Mouse (Mus musculus) intestine, embryonic 16.5 days (tissue): ENCODE data around the gene Tmbim4. TPM values are rescaled to one million over a fixed set of nuclear protein-coding genes. Genes with fewer than 3 reads are reported as not detected.

Source experiments
- ATAC-seq: fragments of 200-750 bp; cut with Nextera tagmentation; 2 replicates; pipeline ENCODE4 v1.8.0; 2017; ENCODE audit warnings: moderate TSS enrichment, moderate library complexity
- H3K27ac ChIP-seq: fragments of 300-500 bp; sonication (generic); 2 replicates; pipeline ENCODE4 v1.5.1; 2014; ENCODE audit warnings: mild to moderate bottlenecking, low read length
- H3K27me3 ChIP-seq: fragments of 300-500 bp; sonication (generic); replicated peaks from 2 replicates; pipeline ENCODE4 v1.6.1; 2014; ENCODE audit warnings: low read length, control low read depth, mixed read lengths; ENCODE audit not compliant: control insufficient read depth, insufficient read depth
- H3K36me3 ChIP-seq: fragments of 300-500 bp; sonication (generic); 2 replicates; pipeline ENCODE4 v1.6.1; 2014; ENCODE audit warnings: low read length, control low read depth; ENCODE audit not compliant: control insufficient read depth, insufficient read depth
- H3K4me1 ChIP-seq: fragments of 300-500 bp; sonication (generic); 2 replicates; pipeline ENCODE4 v1.6.1; 2014; ENCODE audit warnings: low read length, control low read depth, mixed read lengths; ENCODE audit not compliant: control insufficient read depth, insufficient read depth
- H3K4me2 ChIP-seq: fragments of 300-500 bp; sonication (generic); 2 replicates; pipeline ENCODE4 v1.6.1; 2014; ENCODE audit warnings: low read depth, low read length, control low read depth
- H3K4me3 ChIP-seq: fragments of 300-500 bp; sonication (generic); 2 replicates; pipeline ENCODE4 v1.5.1; 2014; ENCODE audit warnings: mild to moderate bottlenecking, low read length
- H3K9ac ChIP-seq: fragments of 300-500 bp; sonication (generic); 2 replicates; pipeline ENCODE4 v1.6.1; 2014; ENCODE audit warnings: low read depth, low read length
- H3K9me3 ChIP-seq: fragments of 300-500 bp; sonication (generic); 2 replicates; pipeline ENCODE4 v1.6.1; 2016; ENCODE audit warnings: low read length, control low read depth; ENCODE audit not compliant: control insufficient read depth
- whole genome bisulfite sequencing: fragments of 180-500 bp; shearing (Covaris S2); extraction: QIAGEN DNeasy Blood & Tissue Kit; methylation state at CpG from one replicate; pipeline ENCODE4 v1.1.7; 2014; 5-methylcytosine and 5-hydroxymethylcytosine counted together
- polyA plus RNA-seq: library from polyadenylated mRNA; unstranded; fragments of >200 nt; fragmentation: Nextera tagmentation; extraction: Ambion mirVana; gene quantifications from 2 replicates; pipeline ENCODE4 v1.2.1, GENCODE M21; 2015

Tmbim4 gene
- 140 and 151 TPM in 2 replicates for polyA plus RNA-seq

DNA sequence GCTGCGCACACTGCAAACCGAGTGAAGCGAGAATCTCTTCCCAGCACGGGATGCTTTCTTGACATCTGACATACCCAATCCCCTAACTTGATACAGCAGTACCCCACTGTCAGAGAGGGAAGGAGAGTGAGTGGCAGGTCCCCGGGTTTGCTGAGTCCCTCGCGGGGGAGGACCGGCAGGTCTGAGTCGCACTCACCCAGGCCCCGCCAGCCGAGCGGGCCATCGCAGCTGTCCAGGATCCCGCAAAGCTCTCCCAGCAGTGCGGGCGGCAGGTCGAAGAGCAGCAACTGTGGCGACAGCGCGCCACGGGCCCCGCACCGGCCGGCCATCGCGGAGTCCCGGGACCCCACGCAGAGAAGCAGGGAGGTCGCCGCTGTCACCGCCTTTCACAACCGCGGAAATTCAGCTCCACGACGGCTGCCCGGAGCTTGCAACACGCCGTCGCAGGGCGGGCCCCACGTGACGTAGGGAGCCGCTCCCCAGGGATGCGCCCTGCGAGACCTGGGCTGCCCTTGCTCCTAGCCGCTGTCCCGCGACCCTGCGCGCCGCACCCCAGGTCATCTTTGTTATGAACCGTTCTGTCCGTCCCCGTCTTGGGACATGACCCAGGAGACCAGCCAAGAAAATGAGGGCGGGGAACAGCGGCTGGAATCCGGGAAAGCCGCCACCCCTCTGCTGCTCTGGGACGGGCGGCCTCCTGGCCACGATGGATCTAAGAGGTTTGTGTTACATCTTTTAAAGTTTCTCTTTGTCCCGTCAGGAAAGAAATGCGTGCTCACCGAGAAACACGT lies at the start of gene Tmbim4:
Gene Tmbim4 (plus strand): TSS at position 460 of the 791 bp plus-strand sequence.
- no peaks in the 10 kb centered on the region for H3K36me3 ChIP-seq
- under 1% methylated on average over 65 of the region's 65 CpGs for WGBS
- H3K4me2 ChIP-seq, result peak within 1 kb of the TSS; percentile 97
- peaks cover 5% of the 10 kb centered on the region; the same call in 1 of the 2 replicates for H3K27me3 ChIP-seq
- peak; percentile 86 for ATAC-seq
- peak within 1 kb of the TSS; percentile 69 for H3K9ac ChIP-seq
- H3K4me3 ChIP-seq, result peak within 1 kb of the TSS; percentile 70
- H3K9me3 ChIP-seq, result no peaks in the 10 kb centered on the region
- H3K4me1 ChIP-seq, result 0 out of 2 replicates have a peak, but pooled peaks cover 4% of the 10 kb centered on the region
- peak within 1 kb of the TSS; percentile 41; the same call in 1 of the 2 replicates for H3K27ac ChIP-seq

DNA sequence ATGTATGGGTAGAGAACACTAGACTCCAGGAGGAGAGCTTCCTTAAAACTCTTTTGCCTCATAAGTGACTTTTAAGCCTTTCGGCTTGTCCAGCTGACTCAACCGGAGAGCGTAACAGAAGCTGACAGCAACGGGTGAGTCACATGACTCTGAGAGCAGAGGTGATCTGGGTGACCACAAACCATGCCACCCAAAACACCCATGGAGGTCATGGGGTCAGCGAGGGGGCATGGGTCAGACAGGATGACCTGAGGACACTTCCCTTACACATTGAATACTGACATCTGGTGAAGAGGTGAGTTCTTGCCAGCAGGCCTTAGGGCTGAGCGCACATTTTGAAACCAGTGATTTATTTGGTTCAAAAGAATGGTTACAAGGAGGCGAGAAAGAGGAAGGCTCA lies 49.7 kb upstream of the Tmbim4 start:
- Histone ChIP-seq H3K27me3 (no peaks in the 10 kb centered on the region), H3K4me2 (no peak overlapping the region), H3K4me1 (no peaks in the 10 kb centered on the region), H3K36me3 (no peaks in the 10 kb centered on the region), H3K27ac (no peak overlapping the region), H3K9ac (no peak overlapping the region), H3K9me3 (no peaks in the 10 kb centered on the region), H3K4me3 (no peak overlapping the region)
- 89% methylated on average over 7 of the region's 7 CpGs for WGBS
- no peak for ATAC-seq

GRCm38 (mm10) chr10:120153911-120154310 lies 47.5 kb upstream of the Tmbim4 start:
- H3K27ac ChIP-seq, result no peak overlapping the region
- H3K4me1 ChIP-seq, result no peaks in the 10 kb centered on the region
- no peaks in the 10 kb centered on the region for H3K9me3 ChIP-seq
- no peak overlapping the region for H3K4me3 ChIP-seq
- ATAC-seq, result no peak
- no peak overlapping the region for H3K4me2 ChIP-seq
- 90% methylated on average over 2 of the region's 2 CpGs for WGBS
- H3K27me3 ChIP-seq, result no peaks in the 10 kb centered on the region
- H3K9ac ChIP-seq, result no peak overlapping the region
- H3K36me3 ChIP-seq, result no peaks in the 10 kb centered on the region

- no peaks in the 10 kb centered on the region for H3K4me1 ChIP-seq
- H3K27me3 ChIP-seq, result no peaks in the 10 kb centered on the region
- 78% methylated on average over 9 of the region's 9 CpGs for WGBS
- no peak for ATAC-seq
- H3K36me3 ChIP-seq, result no peaks in the 10 kb centered on the region
- H3K4me3 ChIP-seq, result no peak overlapping the region
- no peak overlapping the region for H3K4me2 ChIP-seq
- no peak overlapping the region for H3K27ac ChIP-seq
- H3K9me3 ChIP-seq, result no peaks in the 10 kb centered on the region
- H3K9ac ChIP-seq, result no peak overlapping the region
Observed at GRCm38 (mm10) chr10:120160533-120160932, 40.9 kb upstream of the Tmbim4 start.

GRCm38 (mm10) chr10:120162840-120163239 lies 38.5 kb upstream of the Tmbim4 start:
- 86% methylated on average over 10 of the region's 10 CpGs for WGBS
- Histone ChIP-seq H3K36me3 (no peaks in the 10 kb centered on the region), H3K9me3 (no peaks in the 10 kb centered on the region), H3K27me3 (no peaks in the 10 kb centered on the region), H3K4me2 (no peak overlapping the region), H3K4me1 (no peaks in the 10 kb centered on the region), H3K9ac (no peak overlapping the region), H3K27ac (no peak overlapping the region), H3K4me3 (no peak overlapping the region)
- no peak for ATAC-seq

- no peaks in the 10 kb centered on the region for H3K9me3 ChIP-seq
- H3K4me1 ChIP-seq, result no peaks in the 10 kb centered on the region
- 83% methylated on average over 7 of the region's 7 CpGs for WGBS
- H3K9ac ChIP-seq, result no peak overlapping the region
- no peak overlapping the region for H3K4me3 ChIP-seq
- H3K4me2 ChIP-seq, result no peak overlapping the region
- no peak overlapping the region for H3K27ac ChIP-seq
- ATAC-seq, result no peak
- no peaks in the 10 kb centered on the region for H3K27me3 ChIP-seq
- H3K36me3 ChIP-seq, result no peaks in the 10 kb centered on the region
Observed at GRCm38 (mm10) chr10:120163490-120163889, 37.9 kb upstream of the Tmbim4 start.

- Histone ChIP-seq H3K4me2 (no peak overlapping the region), H3K36me3 (no peaks in the 10 kb centered on the region), H3K9ac (no peak overlapping the region), H3K4me1 (no peaks in the 10 kb centered on the region), H3K4me3 (no peak overlapping the region), H3K27ac (no peak overlapping the region), H3K27me3 (no peaks in the 10 kb centered on the region), H3K9me3 (no peaks in the 10 kb centered on the region)
- WGBS, result 87% methylated on average over 19 of the region's 19 CpGs
- no peak for ATAC-seq
Observed at GRCm38 (mm10) chr10:120164931-120165792, 36.2 kb upstream of the Tmbim4 start.

DNA sequence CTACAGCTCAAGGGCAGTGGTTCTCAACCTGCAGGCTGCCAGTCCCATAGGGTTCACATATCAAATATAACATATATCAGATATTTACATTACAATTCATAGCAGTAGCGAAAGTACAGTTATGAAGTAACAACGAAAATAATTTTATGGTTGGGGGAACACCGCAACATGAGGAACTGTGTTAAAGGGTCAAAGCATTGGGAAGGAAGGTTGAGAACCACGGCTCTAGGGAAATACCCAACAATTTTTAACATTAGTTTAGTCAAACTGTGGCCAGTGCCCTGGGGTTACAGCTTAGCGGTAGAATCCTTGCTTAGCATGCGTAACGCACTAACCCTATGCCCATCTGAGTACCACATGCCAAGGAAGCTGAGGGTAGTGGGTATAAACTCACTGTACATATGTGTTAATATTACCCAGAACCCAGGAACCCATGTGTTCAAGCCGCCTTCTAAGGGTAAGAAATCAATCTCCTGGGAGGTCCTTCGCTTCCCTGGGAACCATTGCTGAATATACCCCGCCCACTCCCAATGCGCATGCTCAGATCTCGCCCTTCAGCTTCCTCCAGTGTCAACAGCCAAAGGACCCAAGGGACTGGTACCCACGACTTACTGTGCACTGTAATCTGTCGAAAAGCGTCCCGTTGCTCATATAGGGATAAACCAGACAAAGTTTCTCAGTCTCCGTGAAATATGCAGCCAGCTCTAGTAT lies 35.4 kb upstream of the Tmbim4 start:
- ATAC-seq, result no peak
- Histone ChIP-seq H3K9me3 (no peaks in the 10 kb centered on the region), H3K4me3 (no peak overlapping the region), H3K9ac (no peak overlapping the region), H3K36me3 (no peaks in the 10 kb centered on the region), H3K4me1 (no peaks in the 10 kb centered on the region), H3K4me2 (no peak overlapping the region), H3K27me3 (no peaks in the 10 kb centered on the region), H3K27ac (no peak overlapping the region)
- WGBS, result 90% methylated on average over 17 of the region's 17 CpGs

GRCm38 (mm10) chr10:120168070-120168469 lies 33.3 kb upstream of the Tmbim4 start:
- Histone ChIP-seq H3K27ac (no peak overlapping the region), H3K27me3 (no peaks in the 10 kb centered on the region), H3K4me1 (no peaks in the 10 kb centered on the region), H3K36me3 (no peaks in the 10 kb centered on the region), H3K4me2 (no peak overlapping the region), H3K4me3 (no peak overlapping the region), H3K9ac (no peak overlapping the region), H3K9me3 (no peaks in the 10 kb centered on the region)
- peak; percentile 81 for ATAC-seq
- 70% methylated on average over 1 of the region's 1 CpGs for WGBS
